Mouse (Mus musculus) erythroblast, embryonic 14.5 days (primary cell): ENCODE data around the gene Cdk5r1. TPM values are rescaled to one million over a fixed set of nuclear protein-coding genes. Genes with fewer than 3 reads are reported as not detected.
"Not testable (repeated sequence)": the region's sequence is repeated elsewhere in the genome, so short reads cannot be mapped to it uniquely, and the experiment has no call there.

Experiments used
- H3K27me3 ChIP-seq: 2 replicates; pipeline ENCODE4 v1.6.1; 2012; ENCODE audit warnings: inconsistent platforms; ENCODE audit not compliant: control insufficient read depth
- H3K36me3 ChIP-seq: 2 replicates; pipeline ENCODE4 v1.6.1; 2012; ENCODE audit warnings: mild to moderate bottlenecking, inconsistent platforms; ENCODE audit not compliant: control insufficient read depth
- H3K4me1 ChIP-seq: 2 replicates; pipeline ENCODE4 v1.6.1; 2012; ENCODE audit warnings: inconsistent platforms; ENCODE audit not compliant: control insufficient read depth
- H3K4me3 ChIP-seq: replicated peaks from 2 replicates; pipeline ENCODE3; 2012; ENCODE audit warnings: moderate library complexity, mild to moderate bottlenecking, inconsistent platforms
- H3K9me3 ChIP-seq: 2 replicates; pipeline ENCODE4 v1.6.1; 2012; ENCODE audit warnings: low read length, inconsistent platforms, mixed read lengths; ENCODE audit not compliant: control insufficient read depth
- GATA1 ChIP-seq: IDR thresholded peaks from 2 replicates; pipeline ENCODE4 v1.6.1; 2012; ENCODE audit warnings: low read length, inconsistent platforms, mixed read lengths
- TAL1 ChIP-seq: IDR thresholded peaks from 3 replicates; pipeline ENCODE4 v1.6.1; 2012; ENCODE audit warnings: low read length, inconsistent platforms, mixed read lengths
- polyA plus RNA-seq: library from polyadenylated mRNA; stranded (reverse); fragments of >175 nt; gene quantifications from 2 replicates; pipeline ENCODE4 v1.2.3, GENCODE M21; 2012

The Cdk5r1 gene
- 0.08 and 0.31 TPM in 2 replicates for polyA plus RNA-seq

DNA sequence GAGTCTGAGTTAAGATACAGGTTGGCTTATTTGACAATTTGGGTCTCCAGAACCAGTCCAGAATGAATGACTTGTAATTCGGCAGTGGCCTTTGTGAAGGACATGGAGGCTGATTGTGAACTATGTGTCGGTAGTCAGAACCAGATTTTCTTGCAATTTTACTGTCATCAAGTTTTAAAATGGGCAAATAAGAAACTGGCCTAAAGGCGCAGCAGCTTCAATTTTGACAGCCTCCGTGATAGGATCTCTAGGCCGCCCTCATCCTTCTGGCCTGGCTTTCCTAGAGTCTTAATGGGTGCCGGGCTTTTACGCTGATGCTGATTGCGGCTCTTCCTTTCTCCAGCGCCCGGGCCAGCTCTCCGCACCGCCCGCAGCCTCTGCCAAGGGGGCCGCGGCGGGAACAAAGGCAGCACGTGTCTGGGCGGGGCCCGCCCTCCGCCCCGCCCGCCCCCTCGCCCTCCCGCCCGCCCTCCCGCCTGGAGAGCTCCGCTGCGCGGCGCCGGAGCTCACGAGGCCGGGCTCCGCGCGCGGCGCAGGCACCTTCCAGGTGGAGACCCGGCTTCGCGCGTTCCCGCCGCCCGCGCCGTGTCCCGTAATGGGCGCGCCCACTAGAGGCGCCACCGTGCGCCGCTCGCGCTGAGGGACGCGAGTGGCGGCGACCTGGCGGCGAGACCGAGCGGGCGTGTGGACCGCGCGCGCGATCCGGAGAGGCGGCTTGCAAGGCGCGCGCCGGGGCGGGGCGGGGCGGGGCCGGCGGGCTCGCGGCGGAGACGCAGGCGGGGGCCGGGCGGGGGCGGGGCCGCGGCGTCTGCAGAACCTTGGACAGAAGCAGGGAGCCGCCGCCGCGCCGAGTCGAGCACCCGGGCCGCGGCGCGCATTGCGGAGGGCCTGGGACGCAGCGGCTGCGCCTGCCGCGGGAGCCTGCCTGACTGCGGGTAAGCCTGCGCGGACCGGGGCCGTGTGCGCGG is at the start of gene Cdk5r1:
TSS of gene Cdk5r1 (plus strand) at position 802 of the 968 bp plus-strand sequence.
- TF ChIP-seq GATA1 (no peak), TAL1 (no peak)
- peaks cover 52% of the 10 kb centered on the region for H3K36me3 ChIP-seq

GRCm38 (mm10) chr11:80428381-80429008 is 48.3 kb upstream of the Cdk5r1 start, which contains the start of gene Psmd11:
TSS of gene Psmd11 (plus strand) at chr11:80428615.
- no peaks in the 10 kb centered on the region for H3K9me3 ChIP-seq
- H3K4me1 ChIP-seq = peaks cover 21% of the 10 kb centered on the region
- H3K4me3 ChIP-seq = peak within 1 kb of the TSS; percentile 100
- peaks cover 24% of the 10 kb centered on the region for H3K36me3 ChIP-seq
- TF ChIP-seq GATA1 (no peak), TAL1 (no peak)
- H3K27me3 ChIP-seq = no peaks in the 10 kb centered on the region

More for the DNA sequence above, at the start of gene Cdk5r1:
- Histone ChIP-seq H3K27me3 (peaks cover 15% of the 10 kb centered on the region), H3K4me3 (peak within 1 kb of the TSS; percentile 69), H3K4me1 (peaks cover 29% of the 10 kb centered on the region), H3K9me3 (no peaks in the 10 kb centered on the region)

- Histone ChIP-seq H3K4me3 (peak overlapping the region; percentile 100), H3K27me3 (no peaks in the 10 kb centered on the region), H3K9me3 (no peaks in the 10 kb centered on the region), H3K4me1 (peaks cover 21% of the 10 kb centered on the region), H3K36me3 (peaks cover 29% of the 10 kb centered on the region)
- no peak for TF ChIP-seq TAL1
- peak; percentile 19; the same call in 1 of the 2 replicates for TF ChIP-seq GATA1
Observed at GRCm38 (mm10) chr11:80429009-80429475, 47.8 kb upstream of the Cdk5r1 start.

DNA sequence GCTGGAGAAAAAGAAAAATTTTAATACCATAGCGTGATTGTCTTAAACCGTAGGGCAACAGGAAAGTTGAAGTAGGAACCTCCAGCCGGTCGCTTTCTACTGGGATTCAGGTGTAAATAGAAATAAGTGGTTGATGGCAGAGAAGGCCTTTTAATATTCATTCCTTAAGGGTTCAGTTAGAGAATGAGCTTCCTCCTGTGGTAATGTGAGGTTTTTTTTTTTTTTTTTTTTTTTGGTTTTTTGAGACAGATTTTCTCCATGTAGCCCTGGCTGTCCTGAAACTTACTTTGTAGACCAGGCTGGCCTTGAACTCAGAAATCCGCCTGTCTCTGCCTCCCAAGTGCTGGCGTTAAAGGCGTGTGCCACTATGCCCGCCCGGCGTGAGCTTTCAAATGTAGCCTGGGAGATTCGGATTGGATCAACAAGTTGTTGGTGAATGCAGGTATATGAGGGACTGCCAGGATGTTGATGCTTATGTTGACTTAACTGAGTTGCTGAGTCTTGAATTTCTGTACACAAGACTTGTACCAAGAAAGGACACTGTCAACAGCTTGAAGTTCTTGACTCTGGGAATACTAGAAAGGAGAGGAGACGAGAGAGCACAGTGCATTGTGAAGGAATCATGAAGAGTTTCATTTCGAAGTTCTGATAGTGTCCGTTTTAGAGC is 47.2 kb upstream of the Cdk5r1 start:
- Histone ChIP-seq H3K4me3 (peak overlapping the region; percentile 100), H3K4me1 (peaks cover 21% of the 10 kb centered on the region), H3K9me3 (no peaks in the 10 kb centered on the region), H3K36me3 (peaks cover 35% of the 10 kb centered on the region), H3K27me3 (no peaks in the 10 kb centered on the region)
- TF ChIP-seq TAL1 (no peak), GATA1 (no peak)

DNA sequence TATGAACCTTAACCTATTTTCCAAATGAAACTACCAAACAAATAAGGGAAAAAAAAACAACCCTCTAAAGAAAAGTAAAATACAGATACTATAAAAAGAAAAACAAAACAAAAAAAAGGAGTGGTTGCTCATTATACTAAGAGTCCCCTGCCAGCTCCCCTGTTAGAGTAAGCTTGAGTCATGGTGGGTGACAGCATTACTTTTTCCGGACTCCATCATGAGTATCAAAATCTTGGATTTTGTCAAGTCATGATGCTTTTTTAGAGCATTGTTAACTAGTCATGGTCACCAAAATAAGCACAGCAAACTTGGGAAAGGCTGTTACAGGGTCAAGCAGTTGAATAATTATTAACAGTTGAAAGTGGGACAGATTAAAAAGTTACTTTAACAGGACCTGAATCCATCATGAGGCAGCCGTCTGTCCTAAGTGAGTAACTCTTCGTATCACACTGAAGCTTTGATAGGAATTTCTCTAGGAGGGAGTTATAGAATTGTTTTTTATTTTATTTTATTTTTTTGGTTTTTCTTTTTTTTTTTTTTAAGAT is 46.4 kb upstream of the Cdk5r1 start:
- peaks cover 19% of the 10 kb centered on the region for H3K4me1 ChIP-seq
- no peak for TF ChIP-seq GATA1
- no peak for TF ChIP-seq TAL1
- H3K27me3 ChIP-seq = no peaks in the 10 kb centered on the region
- peak overlapping the region; percentile 100 for H3K4me3 ChIP-seq
- peaks cover 42% of the 10 kb centered on the region for H3K36me3 ChIP-seq
- H3K9me3 ChIP-seq = no peaks in the 10 kb centered on the region

DNA sequence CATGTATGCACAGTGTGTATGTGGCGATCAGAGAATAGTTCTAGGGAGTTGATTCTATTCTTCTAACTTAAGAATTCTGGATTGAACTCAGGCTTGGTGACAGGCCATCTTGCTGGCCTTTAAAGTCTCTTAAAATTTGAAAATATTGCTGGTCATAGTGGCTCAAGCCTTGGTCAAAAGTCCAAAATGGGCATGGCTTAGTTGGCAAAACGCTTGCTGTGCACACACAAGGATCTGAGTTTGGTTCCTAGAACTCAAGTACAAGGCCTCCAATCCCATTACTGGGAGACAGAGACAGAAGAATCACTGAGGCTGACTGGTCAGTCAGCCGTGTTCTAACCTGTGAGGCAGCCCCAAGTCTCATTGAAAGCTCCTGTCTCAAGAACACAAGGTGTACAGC is 29.9 kb upstream of the Cdk5r1 start:
- Histone ChIP-seq H3K36me3 (peaks cover 95% of the 10 kb centered on the region), H3K4me1 (no peaks in the 10 kb centered on the region), H3K4me3 (no peak overlapping the region), H3K27me3 (no peaks in the 10 kb centered on the region), H3K9me3 (no peaks in the 10 kb centered on the region)
- TF ChIP-seq TAL1 (no peak), GATA1 (no peak)

DNA sequence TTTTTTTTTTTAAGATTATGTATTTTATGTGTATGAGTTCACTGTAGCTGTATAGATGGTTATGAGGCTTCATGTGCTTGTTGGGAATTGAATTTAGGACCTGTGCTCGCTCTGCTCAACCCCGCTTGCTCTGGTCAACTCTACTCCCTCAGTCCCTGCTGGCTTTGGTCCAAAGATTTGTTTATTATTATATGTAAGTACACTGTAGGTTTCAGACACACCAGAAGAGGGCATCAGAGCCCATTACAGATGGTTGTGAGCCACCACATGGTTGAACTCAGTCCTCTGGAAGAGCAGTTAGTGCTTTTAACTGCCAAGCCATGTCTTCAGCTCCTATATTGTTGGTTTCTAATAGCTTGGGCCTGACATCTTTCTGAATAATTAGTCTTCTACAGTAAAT is 27.0 kb upstream of the Cdk5r1 start:
- Histone ChIP-seq H3K4me1 (no peaks in the 10 kb centered on the region), H3K9me3 (no peaks in the 10 kb centered on the region), H3K4me3 (no peak overlapping the region), H3K36me3 (peaks cover 95% of the 10 kb centered on the region), H3K27me3 (no peaks in the 10 kb centered on the region)
- TF ChIP-seq GATA1 = no peak
- no peak for TF ChIP-seq TAL1

- no peaks in the 10 kb centered on the region for H3K27me3 ChIP-seq
- H3K36me3 ChIP-seq = peaks cover 95% of the 10 kb centered on the region
- H3K9me3 ChIP-seq = no peaks in the 10 kb centered on the region
- H3K4me1 ChIP-seq = no peaks in the 10 kb centered on the region
- H3K4me3 ChIP-seq = no peak overlapping the region
- TF ChIP-seq GATA1 = no peak
- TF ChIP-seq TAL1 = no peak
Observed at GRCm38 (mm10) chr11:80452242-80452641, 24.6 kb upstream of the Cdk5r1 start.

DNA sequence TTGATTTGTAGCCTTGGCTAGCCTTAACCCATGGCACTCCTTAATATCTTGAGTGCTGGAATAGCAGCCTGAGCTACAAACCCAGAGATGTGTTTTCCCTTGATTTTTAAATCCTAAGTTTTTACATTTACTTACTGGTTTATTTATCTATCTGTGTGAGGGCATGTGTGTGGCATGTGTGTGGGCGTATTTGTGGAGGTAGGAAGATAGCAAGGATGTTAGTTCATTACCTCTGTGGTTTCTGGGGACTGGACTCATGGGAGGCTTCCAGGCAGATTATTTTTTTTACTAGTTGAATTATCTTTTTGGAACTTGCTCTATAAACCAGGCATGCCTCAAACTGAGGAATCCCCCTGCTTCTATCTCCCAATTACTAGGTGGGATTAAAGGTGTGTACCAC is 23.6 kb upstream of the Cdk5r1 start:
- TF ChIP-seq GATA1 = no peak
- TF ChIP-seq TAL1 = no peak
- no peaks in the 10 kb centered on the region for H3K27me3 ChIP-seq
- H3K4me3 ChIP-seq = no peak overlapping the region
- no peaks in the 10 kb centered on the region for H3K9me3 ChIP-seq
- no peaks in the 10 kb centered on the region for H3K4me1 ChIP-seq
- H3K36me3 ChIP-seq = peaks cover 96% of the 10 kb centered on the region

- not testable (repeated sequence) for H3K9me3 ChIP-seq, H3K27me3 ChIP-seq, H3K4me1 ChIP-seq, H3K4me3 ChIP-seq
- peaks cover 95% of the 10 kb centered on the region for H3K36me3 ChIP-seq
Observed at GRCm38 (mm10) chr11:80463605-80464130, 13.2 kb upstream of the Cdk5r1 start.
